Mouse (Mus musculus): ENCODE data around the gene Rybp. TPM values are rescaled to one million over a fixed set of nuclear protein-coding genes. Genes with fewer than 3 reads are reported as not detected.
A peak's percentile ranks its signal among the peaks of the same experiment; 100 is the strongest.

The Rybp gene
- polyA plus RNA-seq, 2 experiments = 17.2 to 59.0 TPM

DNA sequence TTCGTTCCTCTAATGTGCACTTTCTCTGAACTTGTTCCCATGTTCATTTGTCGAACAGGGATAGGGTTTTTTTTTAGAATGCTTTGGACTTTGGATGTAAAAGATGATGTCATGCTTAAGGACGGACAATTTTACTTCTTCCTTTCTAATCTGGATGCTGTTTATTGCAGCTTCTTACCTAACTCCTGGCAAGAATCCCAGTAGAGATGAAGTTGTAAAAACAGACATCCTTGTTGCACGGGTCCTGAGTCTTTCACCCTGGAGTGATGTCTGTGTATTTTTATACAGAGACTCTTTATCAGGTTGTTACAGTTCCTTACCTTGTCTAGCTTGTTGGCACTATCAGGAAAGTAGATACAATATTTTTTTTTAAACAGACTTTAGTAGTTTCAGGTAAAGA, 65.5 kb downstream of the Rybp start:
- TF ChIP-seq POLR2A (IDR thresholded peaks at IDR 0.05; ENCODE audit: borderline replicate concordance, extremely low read depth, insufficient read depth, insufficient read length) = no peak
- H3K4me2 ChIP-seq (replicated peaks; ENCODE audit: low read depth, low read length, severe bottlenecking) = no peak overlapping the region
- WGBS = 27% methylated on average over 4 of the region's 4 CpGs

DNA sequence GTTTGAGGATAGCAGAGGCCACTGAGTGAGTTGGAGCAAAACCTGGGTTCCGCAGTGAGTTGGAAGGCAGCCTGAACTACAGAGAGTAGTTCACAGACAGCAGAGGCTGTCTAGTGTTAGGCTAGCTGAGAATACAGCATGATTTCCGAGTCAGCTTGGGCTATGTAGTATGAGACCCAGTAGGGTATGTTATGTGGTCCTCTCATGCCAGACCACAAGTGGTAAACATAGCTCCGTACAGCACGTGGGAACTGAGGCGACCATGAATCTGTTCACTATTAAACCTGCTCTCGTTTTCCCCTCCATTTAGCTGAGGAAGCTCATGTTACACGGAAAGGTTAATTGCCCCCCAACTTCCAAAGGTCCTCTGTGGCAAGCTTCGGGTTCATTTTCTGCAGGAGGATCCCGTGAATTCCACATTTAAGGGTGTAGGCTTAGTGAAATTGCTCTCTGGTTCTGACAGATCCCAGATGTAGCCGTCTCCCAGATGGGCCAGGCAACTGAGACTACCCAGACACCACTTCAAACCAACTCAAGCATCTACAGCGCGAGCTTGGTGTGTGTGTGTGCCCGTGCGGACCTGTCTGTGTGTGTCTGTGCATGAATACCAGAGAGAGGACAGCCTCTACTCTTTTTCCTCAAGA, 66.2 kb downstream of the Rybp start:
- ATAC-seq (ENCODE audit: low FRiP score, low read depth) (peak; percentile 49), DNase-seq (ENCODE audit: low spot score) (peak; percentile 26)
- Histone ChIP-seq H3K4me1 (ENCODE audit: control insufficient read depth, insufficient read depth, low read length) (peaks cover 48% of the 10 kb centered on the region), H3K4me3 (replicated peaks; ENCODE audit: low read length) (no peak overlapping the region), H3K27ac (replicated peaks; ENCODE audit: low read depth, low read length) (peak overlapping the region; percentile 38; the same call in 1 of the 2 replicates), H3K9ac (ENCODE audit: low read depth, low read length, severe bottlenecking) (no peak overlapping the region), H3K4me2 (replicated peaks; ENCODE audit: low read depth, low read length, severe bottlenecking) (no peak overlapping the region), H3K27me3 (ENCODE audit: control insufficient read depth, insufficient read depth, low read length) (no peaks in the 10 kb centered on the region; the same call in 1 of the 2 replicates), H3K9me3 (ENCODE audit: control insufficient read depth, low read length) (no peaks in the 10 kb centered on the region), H3K36me3 (ENCODE audit: control insufficient read depth, insufficient read depth, low read length) (no peaks in the 10 kb centered on the region)
- TF ChIP-seq POLR2A (IDR thresholded peaks at IDR 0.05; ENCODE audit: borderline replicate concordance, extremely low read depth, insufficient read depth, insufficient read length) = no peak
- 14% methylated on average over 14 of the region's 14 CpGs for WGBS

More for the DNA sequence above, 65.5 kb downstream of the Rybp start:
- Histone ChIP-seq H3K9me3 (ENCODE audit: control insufficient read depth, low read length) (no peaks in the 10 kb centered on the region), H3K4me3 (replicated peaks; ENCODE audit: low read length) (no peak overlapping the region), H3K36me3 (ENCODE audit: control insufficient read depth, insufficient read depth, low read length) (no peaks in the 10 kb centered on the region), H3K27me3 (ENCODE audit: control insufficient read depth, insufficient read depth, low read length) (no peaks in the 10 kb centered on the region), H3K4me1 (ENCODE audit: control insufficient read depth, insufficient read depth, low read length) (peaks cover 45% of the 10 kb centered on the region), H3K9ac (ENCODE audit: low read depth, low read length, severe bottlenecking) (no peak overlapping the region), H3K27ac (replicated peaks; ENCODE audit: low read depth, low read length) (0 out of 2 replicates have a peak overlapping the region, but pooled peaks have one; percentile 38)
- ATAC-seq (ENCODE audit: low FRiP score, low read depth) (no peak), DNase-seq (ENCODE audit: low spot score) (no peak)

GRCm38 (mm10) chr6:100219971-100220370, 67.3 kb downstream of the Rybp start:
- ATAC-seq (ENCODE audit: low FRiP score, low read depth) = no peak
- no peaks in the 10 kb centered on the region; the same call in 1 of the 2 replicates for H3K27me3 ChIP-seq (ENCODE audit: control insufficient read depth, insufficient read depth, low read length)
- peaks cover 58% of the 10 kb centered on the region for H3K4me1 ChIP-seq (ENCODE audit: control insufficient read depth, insufficient read depth, low read length)
- no peak overlapping the region for H3K4me3 ChIP-seq (replicated peaks; ENCODE audit: low read length)
- DNase-seq (ENCODE audit: low spot score) = no peak
- no peak overlapping the region for H3K4me2 ChIP-seq (replicated peaks; ENCODE audit: low read depth, low read length, severe bottlenecking)
- no peaks in the 10 kb centered on the region for H3K9me3 ChIP-seq (ENCODE audit: control insufficient read depth, low read length)
- 81% methylated on average over 3 of the region's 3 CpGs for WGBS
- H3K36me3 ChIP-seq (ENCODE audit: control insufficient read depth, insufficient read depth, low read length) = no peaks in the 10 kb centered on the region
- no peak for TF ChIP-seq POLR2A (IDR thresholded peaks at IDR 0.05; ENCODE audit: borderline replicate concordance, extremely low read depth, insufficient read depth, insufficient read length)
- no peak overlapping the region for H3K9ac ChIP-seq (ENCODE audit: low read depth, low read length, severe bottlenecking)
- H3K27ac ChIP-seq (replicated peaks; ENCODE audit: low read depth, low read length) = peak overlapping the region; percentile 71; the same call in 1 of the 2 replicates

DNA sequence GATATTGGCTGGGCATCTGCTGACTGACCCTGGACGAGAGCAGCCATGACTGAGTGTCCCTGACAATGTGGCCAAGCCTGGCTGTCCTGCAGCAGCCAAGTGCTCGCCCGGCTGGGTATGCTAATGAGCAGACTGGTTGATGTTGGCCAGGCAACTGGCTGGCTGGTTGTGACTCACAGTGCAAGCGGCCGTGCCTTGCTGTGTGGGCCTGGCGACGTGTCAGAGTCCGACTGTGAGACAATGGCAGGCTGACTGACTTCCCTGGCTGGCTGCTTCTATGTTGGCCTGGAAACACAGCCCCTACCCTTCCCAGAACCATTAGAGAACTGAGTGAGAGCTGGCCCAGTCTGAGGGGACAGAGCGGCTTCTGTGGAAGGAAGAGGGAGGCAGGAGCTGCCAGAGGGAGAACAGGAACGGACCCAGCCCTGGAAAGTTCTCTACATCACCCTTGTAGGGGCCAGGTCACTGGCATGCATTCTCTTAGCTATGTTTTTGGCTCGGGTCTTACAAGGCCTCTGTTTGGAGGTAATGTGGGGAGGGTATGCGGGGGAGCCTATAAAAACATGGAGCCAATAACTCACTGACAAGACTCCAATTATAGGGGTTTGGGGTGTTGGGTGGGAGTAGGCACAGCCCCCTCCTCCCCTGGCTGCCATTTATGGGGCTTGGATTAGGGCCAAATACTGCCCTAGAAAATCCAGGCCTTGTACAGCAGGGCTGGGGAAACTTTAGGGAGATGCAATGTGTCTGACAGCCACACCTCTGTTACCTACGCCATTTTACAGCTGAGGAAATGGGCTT, 68.5 kb downstream of the Rybp start:
- peak; percentile 75 for ATAC-seq (ENCODE audit: low FRiP score, low read depth)

GRCm38 (mm10) chr6:100217507-100217906, 69.8 kb downstream of the Rybp start:
- H3K27ac ChIP-seq (replicated peaks; ENCODE audit: low read depth, low read length) = no peak overlapping the region
- no peaks in the 10 kb centered on the region; the same call in 1 of the 2 replicates for H3K27me3 ChIP-seq (ENCODE audit: control insufficient read depth, insufficient read depth, low read length)
- H3K4me3 ChIP-seq (replicated peaks; ENCODE audit: low read length) = no peak overlapping the region
- no peak overlapping the region for H3K4me2 ChIP-seq (replicated peaks; ENCODE audit: low read depth, low read length, severe bottlenecking)
- ATAC-seq (ENCODE audit: low FRiP score, low read depth) (no peak), DNase-seq (ENCODE audit: low spot score) (no peak)
- H3K9me3 ChIP-seq (ENCODE audit: control insufficient read depth, low read length) = no peaks in the 10 kb centered on the region
- no peaks in the 10 kb centered on the region for H3K36me3 ChIP-seq (ENCODE audit: control insufficient read depth, insufficient read depth, low read length)
- TF ChIP-seq POLR2A (IDR thresholded peaks at IDR 0.05; ENCODE audit: borderline replicate concordance, extremely low read depth, insufficient read depth, insufficient read length) = no peak
- WGBS = 87% methylated on average over 8 of the region's 8 CpGs
- H3K4me1 ChIP-seq (ENCODE audit: control insufficient read depth, insufficient read depth, low read length) = peaks cover 81% of the 10 kb centered on the region
- no peak overlapping the region for H3K9ac ChIP-seq (ENCODE audit: low read depth, low read length, severe bottlenecking)

More for the DNA sequence above, 68.5 kb downstream of the Rybp start:
- Histone ChIP-seq H3K4me1 (ENCODE audit: control insufficient read depth, insufficient read depth, low read length) (peaks cover 69% of the 10 kb centered on the region), H3K4me3 (replicated peaks; ENCODE audit: low read length) (no peak overlapping the region), H3K9me3 (ENCODE audit: control insufficient read depth, low read length) (no peaks in the 10 kb centered on the region), H3K27ac (replicated peaks; ENCODE audit: low read depth, low read length) (peak overlapping the region; percentile 71), H3K36me3 (ENCODE audit: control insufficient read depth, insufficient read depth, low read length) (no peaks in the 10 kb centered on the region), H3K27me3 (ENCODE audit: control insufficient read depth, insufficient read depth, low read length) (no peaks in the 10 kb centered on the region; the same call in 1 of the 2 replicates), H3K9ac (ENCODE audit: low read depth, low read length, severe bottlenecking) (no peak overlapping the region), H3K4me2 (replicated peaks; ENCODE audit: low read depth, low read length, severe bottlenecking) (no peak overlapping the region)
- TF ChIP-seq POLR2A (IDR thresholded peaks at IDR 0.05; ENCODE audit: borderline replicate concordance, extremely low read depth, insufficient read depth, insufficient read length) = no peak
- WGBS = 25% methylated on average over 13 of the region's 13 CpGs
- peak; percentile 80 for DNase-seq (ENCODE audit: low spot score)

Data from limb, embryonic 14.5 days (tissue).